ENCODE assay signal across 8 mouse cellular contexts in the genomic region with DNA sequence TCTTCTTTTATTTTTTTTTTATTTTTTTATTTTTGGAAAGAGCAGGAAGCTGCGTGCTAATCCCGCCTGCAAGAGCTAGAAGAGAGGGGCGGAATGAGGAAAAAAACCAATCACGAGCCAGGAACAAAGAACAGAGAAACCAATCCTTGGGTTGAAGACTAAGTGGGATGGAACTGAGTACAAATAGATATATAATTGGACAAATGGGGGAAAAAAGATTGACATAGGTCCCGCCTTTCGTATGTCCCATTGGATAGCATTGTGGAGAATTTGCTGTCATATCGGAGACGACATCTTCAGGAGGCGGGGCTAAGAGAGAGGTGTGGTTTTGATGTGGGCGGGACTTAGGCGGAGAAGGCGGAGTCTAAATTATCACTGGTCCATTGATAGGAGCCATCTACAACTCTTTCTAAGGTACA. TPM values are rescaled to one million over a fixed set of nuclear protein-coding genes. Genes with fewer than 3 reads are reported as not detected.
A peak's percentile ranks its signal among the peaks of the same experiment; 100 is the strongest.
DNase-seq lines count a peak whose midpoint lies in the region; ATAC-seq and TF ChIP-seq lines count a peak whose summit lies in the region.

No protein-coding gene starts in this region.

- TF ChIP-seq CTCF in cortical plate, adult 2 months (IDR thresholded peaks at IDR 0.05; ENCODE audit: extremely low read depth, insufficient read depth, low read length), result no peak

- no peak overlapping the region for H3K27ac ChIP-seq in cortical plate, adult 2 months (ENCODE audit: insufficient read depth, low read length)

- H3K9me3 ChIP-seq in megakaryocyte, embryonic 14.5 days, result no peaks in the 10 kb centered on the region

- peak; percentile 89 for DNase-seq in gastrocnemius, adult 8-10 months (ENCODE audit: low spot score in 2 of 2)
- DNase-seq in hindlimb bud, embryonic 11.5 days (ENCODE audit: extremely low spot score, low read depth, low spot score), result peak; percentile 82
- DNase-seq in left cerebral cortex, adult 8-10 months (ENCODE audit: low spot score in 2 of 2), result peak; percentile 74 to 96
- peak; percentile 94 to 97 for DNase-seq in right cerebral cortex, postnatal 10 days (ENCODE audit: low spot score in 2 of 2)
- peak; percentile 79 for DNase-seq in urinary bladder, postnatal 25 days (ENCODE audit: low spot score)

- H3K36me3 ChIP-seq in megakaryocyte, embryonic 14.5 days (replicated peaks; ENCODE audit: low read length), result peaks cover 26% of the 10 kb centered on the region

- TF ChIP-seq POLR2A in cortical plate, adult 2 months (IDR thresholded peaks at IDR 0.05; ENCODE audit: extremely low read depth, insufficient read depth, low read length), result no peak

- no peaks in the 10 kb centered on the region for H3K27me3 ChIP-seq in megakaryocyte, embryonic 14.5 days (replicated peaks)

- H3K4me1 ChIP-seq in cortical plate, adult 2 months (ENCODE audit: control insufficient read depth, insufficient read depth, low read length), result peaks cover 10% of the 10 kb centered on the region
- H3K4me1 ChIP-seq in megakaryocyte, embryonic 14.5 days, result peaks cover 62% of the 10 kb centered on the region

- peak; percentile 82 for ATAC-seq in activated CD4-positive, CD25-positive, alpha-beta regulatory T cell, adult 4 months

- peak overlapping the region; percentile 70 for H3K4me3 ChIP-seq in cortical plate, adult 2 months (ENCODE audit: insufficient read depth, low read length)
- H3K4me3 ChIP-seq in megakaryocyte, embryonic 14.5 days (replicated peaks), result peak overlapping the region; percentile 94

RNA-seq across cellular contexts. Expression of a gene that starts 0.6 kb away (rescaled TPM):
- polyA plus RNA-seq in activated CD4-positive, CD25-positive, alpha-beta regulatory T cell, adult 4 months (2017; shearing (Covaris generic)), result 10 to 100 TPM; 23.8 to 30.5 TPM
- 70.3 and 71.3 TPM in 2 replicates for polyA plus RNA-seq in cortical plate, adult 2 months (2012; rRNA removed)
- total RNA-seq in gastrocnemius, adult 8-10 months (2022), result 10 to 100 TPM in 1 of 4 experiments, 1 to 10 TPM in 3; 7.7 to 10.8 (median 8.9) TPM
- total RNA-seq in left cerebral cortex, adult 8-10 months (2022), result 10 to 100 TPM; 84.1 to 92.5 (median 87.6) TPM
- polyA plus RNA-seq in megakaryocyte, embryonic 14.5 days (2012; ENCODE audit: insufficient read depth, low replicate concordance), result 18.4 and 67.9 TPM in 2 replicates

RNA-seq across cellular contexts. Expression of a gene that starts 53.8 kb away (rescaled TPM):
- 10 to 100 TPM; 38.4 to 46.6 TPM for polyA plus RNA-seq in activated CD4-positive, CD25-positive, alpha-beta regulatory T cell, adult 4 months (2017; shearing (Covaris generic))
- polyA plus RNA-seq in cortical plate, adult 2 months (2012; rRNA removed), result 27.6 and 31.7 TPM in 2 replicates
- total RNA-seq in gastrocnemius, adult 8-10 months (2022), result 10 to 100 TPM; 12.1 to 13.7 (median 13.1) TPM
- total RNA-seq in left cerebral cortex, adult 8-10 months (2022), result 10 to 100 TPM; 17.3 to 23.0 (median 21.9) TPM
- polyA plus RNA-seq in megakaryocyte, embryonic 14.5 days (2012; ENCODE audit: insufficient read depth, low replicate concordance), result 17.5 and 51.3 TPM in 2 replicates
